Mouse (Mus musculus) heart, embryonic 12.5 days (tissue): ENCODE measurements at regions not wholly inside any gene's neighbourhood (a gene's known extent, or its start where the extent isn't known, plus 50 kb on each side); places are given as distances from the start of the nearest gene placed in this dataset.

Source experiments
- ATAC-seq: fragments of 200-750 bp; cut with Nextera tagmentation; 2 replicates; pipeline ENCODE4 v1.8.0; 2017; ENCODE audit warnings: moderate TSS enrichment, moderate library complexity; ENCODE audit not compliant: insufficient number of reproducible peaks, low FRiP score
- H3K27ac ChIP-seq: fragments of 300-500 bp; sonication (generic); 2 replicates; pipeline ENCODE4 v1.5.1; 2016; ENCODE audit warnings: mild to moderate bottlenecking, moderate library complexity; ENCODE audit not compliant: poor library complexity, severe bottlenecking
- H3K27me3 ChIP-seq: fragments of 300-500 bp; sonication (generic); replicated peaks from 2 replicates; pipeline ENCODE4 v1.6.1; 2016; ENCODE audit warnings: mild to moderate bottlenecking, moderate library complexity
- H3K36me3 ChIP-seq: fragments of 300-500 bp; sonication (generic); 2 replicates; pipeline ENCODE4 v1.6.1; 2016; ENCODE audit warnings: mild to moderate bottlenecking, moderate library complexity
- H3K4me1 ChIP-seq: fragments of 300-500 bp; sonication (generic); replicated peaks from 2 replicates; pipeline ENCODE4 v1.6.1; 2016; ENCODE audit warnings: mild to moderate bottlenecking
- H3K4me2 ChIP-seq: fragments of 300-500 bp; sonication (generic); 2 replicates; pipeline ENCODE4 v1.6.1; 2016; ENCODE audit warnings: mild to moderate bottlenecking, moderate library complexity
- H3K4me3 ChIP-seq: fragments of 300-500 bp; sonication (generic); 2 replicates; pipeline ENCODE4 v1.5.1; 2016; ENCODE audit warnings: mild to moderate bottlenecking
- H3K9ac ChIP-seq: fragments of 300-500 bp; sonication (generic); 2 replicates; pipeline ENCODE4 v1.6.1; 2016; ENCODE audit warnings: mild to moderate bottlenecking, moderate library complexity
- H3K9me3 ChIP-seq: fragments of 300-500 bp; sonication (generic); replicated peaks from 2 replicates; pipeline ENCODE4 v1.6.1; 2016; ENCODE audit warnings: mild to moderate bottlenecking, moderate library complexity
- WGBS: fragments of 180-500 bp; shearing (Covaris S2); methylation state at CpG from one replicate; pipeline ENCODE4 v1.1.7; 2016; 5-methylcytosine and 5-hydroxymethylcytosine counted together

GRCm38 (mm10) chr4:127419062-127419785 is 61.2 kb upstream of the Gjb5 start:
- Histone ChIP-seq H3K4me3 (no peak overlapping the region), H3K9me3 (no peaks in the 10 kb centered on the region), H3K27ac (no peak overlapping the region), H3K36me3 (no peaks in the 10 kb centered on the region), H3K4me1 (peaks cover 22% of the 10 kb centered on the region), H3K4me2 (peak overlapping the region; percentile 17; the same call in 1 of the 2 replicates), H3K27me3 (no peaks in the 10 kb centered on the region), H3K9ac (no peak overlapping the region)
- 33% methylated on average over 22 of the region's 22 CpGs for WGBS
- ATAC-seq, result no peak

GRCm38 (mm10) chr4:127416906-127417305 is 58.9 kb upstream of the Gjb5 start:
- Histone ChIP-seq H3K4me2 (no peak overlapping the region), H3K36me3 (no peaks in the 10 kb centered on the region), H3K4me1 (peaks cover 14% of the 10 kb centered on the region), H3K9me3 (no peaks in the 10 kb centered on the region), H3K9ac (no peak overlapping the region), H3K27me3 (no peaks in the 10 kb centered on the region), H3K27ac (no peak overlapping the region), H3K4me3 (no peak overlapping the region)
- ATAC-seq, result no peak
- WGBS, result 49% methylated on average over 7 of the region's 7 CpGs

GRCm38 (mm10) chr4:127413997-127414964 is 56.3 kb upstream of the Gjb5 start:
- Histone ChIP-seq H3K4me2 (no peak overlapping the region), H3K36me3 (no peaks in the 10 kb centered on the region), H3K9me3 (no peaks in the 10 kb centered on the region), H3K27me3 (no peaks in the 10 kb centered on the region), H3K4me1 (peaks cover 29% of the 10 kb centered on the region), H3K9ac (no peak overlapping the region), H3K27ac (no peak overlapping the region), H3K4me3 (no peak overlapping the region)
- 39% methylated on average over 14 of the region's 14 CpGs for WGBS
- ATAC-seq, result no peak
